Mouse (Mus musculus): ENCODE data around the gene Gm29427.
A peak's percentile ranks its signal among the peaks of the same experiment; 100 is the strongest.

Gene Gm29427

GRCm38 (mm10) chr1:130715561-130716217, at the start of gene Gm29427:
TSS of gene Gm29427 (minus strand) at chr1:130715799.
- DNase-seq (ENCODE audit: low read depth), result peak; percentile 75

DNA sequence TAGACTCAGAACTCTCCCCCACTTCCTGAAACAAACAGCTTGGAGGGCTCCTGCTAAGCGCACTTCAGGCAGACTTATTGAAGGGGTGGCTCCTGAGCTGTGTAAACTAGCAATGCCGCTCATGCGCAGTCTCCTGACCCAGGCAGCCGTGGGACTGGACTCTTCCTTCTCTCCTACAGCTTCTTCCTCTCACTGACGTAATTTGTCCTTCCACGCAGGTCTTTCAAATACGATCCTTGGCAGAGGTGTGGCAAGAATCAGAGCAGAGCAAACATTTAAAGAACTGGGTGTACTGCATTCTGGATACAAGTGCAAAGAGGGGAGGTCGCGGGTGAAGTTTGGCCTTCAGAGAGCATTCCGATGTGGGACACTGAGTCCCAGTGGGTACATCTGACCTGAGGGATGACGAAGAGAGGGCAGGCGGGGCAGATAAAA, 48.4 kb upstream of the Gm29427 start:
- no peak for DNase-seq (ENCODE audit: low read depth)

GRCm38 (mm10) chr1:130762045-130762760, 46.6 kb upstream of the Gm29427 start:
- no peak for DNase-seq (ENCODE audit: low read depth)

- DNase-seq (ENCODE audit: low read depth), result no peak
These were observed 46.0 kb upstream of the Gm29427 start for GRCm38 (mm10) chr1:130761597-130761996.

GRCm38 (mm10) chr1:130759689-130760088, 44.1 kb upstream of the Gm29427 start:
- no peak for DNase-seq (ENCODE audit: low read depth)

DNA sequence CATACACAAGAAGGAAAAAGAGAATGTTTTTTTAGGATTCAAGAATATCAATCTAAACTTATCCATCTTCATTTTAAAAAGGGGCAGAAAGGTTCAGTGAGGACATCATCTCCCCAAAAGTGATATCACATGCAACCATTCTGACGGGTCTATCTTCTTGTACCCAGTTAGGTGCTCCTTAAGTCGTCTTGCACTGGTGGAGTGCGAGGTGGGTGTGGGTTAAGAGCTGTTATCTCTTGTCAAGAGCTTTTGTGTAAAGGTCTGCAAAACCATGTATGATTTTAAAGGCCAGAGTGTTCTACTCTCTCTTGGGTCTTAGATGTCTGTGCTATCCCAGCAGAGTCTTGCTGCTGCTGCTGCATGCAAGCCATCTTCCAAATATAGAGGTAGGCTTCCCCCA, 31.2 kb upstream of the Gm29427 start:
- no peak for DNase-seq (ENCODE audit: low read depth)

DNA sequence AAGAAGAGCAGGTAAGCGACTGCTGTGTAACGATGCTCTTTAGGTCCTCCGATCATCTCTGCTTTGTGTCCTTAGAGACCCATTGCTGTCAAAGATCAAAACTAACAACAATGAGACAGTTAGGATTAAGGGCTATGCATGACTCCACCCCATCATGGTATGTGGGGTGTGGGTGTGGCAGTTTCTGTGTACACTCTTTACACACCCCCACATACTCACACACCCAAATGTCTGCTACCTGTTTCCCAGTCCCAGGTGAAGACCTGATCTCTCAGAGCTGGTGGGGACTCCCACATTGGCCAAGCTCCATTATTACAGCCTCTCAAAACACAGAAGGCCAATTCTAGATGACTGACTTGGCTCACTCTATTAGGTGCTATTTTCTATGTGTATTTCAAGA, 30.0 kb upstream of the Gm29427 start:
- DNase-seq (ENCODE audit: low read depth), result no peak

- no peak for DNase-seq (ENCODE audit: low read depth)
These were observed 29.4 kb upstream of the Gm29427 start for GRCm38 (mm10) chr1:130744961-130745360.

DNA sequence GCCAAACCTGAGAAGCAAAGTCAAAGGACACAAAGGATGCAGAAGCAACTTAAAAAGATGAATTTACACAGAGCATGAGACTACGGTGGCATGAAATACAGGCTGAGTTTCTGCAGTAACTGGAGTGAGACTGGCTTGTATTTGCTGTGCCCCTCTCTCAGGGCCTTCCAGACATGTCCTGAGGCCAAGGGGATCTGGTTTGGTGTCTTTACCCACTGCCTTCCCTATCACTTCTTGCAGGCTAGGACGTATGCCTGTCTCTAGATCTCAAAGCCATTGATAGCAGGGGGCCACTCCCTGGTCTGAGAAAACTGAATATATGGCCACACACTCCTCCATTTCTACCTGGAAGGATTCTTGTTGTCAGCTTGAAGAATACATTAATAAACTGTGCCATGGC, 28.6 kb upstream of the Gm29427 start:
- DNase-seq (ENCODE audit: low read depth), result no peak

DNA sequence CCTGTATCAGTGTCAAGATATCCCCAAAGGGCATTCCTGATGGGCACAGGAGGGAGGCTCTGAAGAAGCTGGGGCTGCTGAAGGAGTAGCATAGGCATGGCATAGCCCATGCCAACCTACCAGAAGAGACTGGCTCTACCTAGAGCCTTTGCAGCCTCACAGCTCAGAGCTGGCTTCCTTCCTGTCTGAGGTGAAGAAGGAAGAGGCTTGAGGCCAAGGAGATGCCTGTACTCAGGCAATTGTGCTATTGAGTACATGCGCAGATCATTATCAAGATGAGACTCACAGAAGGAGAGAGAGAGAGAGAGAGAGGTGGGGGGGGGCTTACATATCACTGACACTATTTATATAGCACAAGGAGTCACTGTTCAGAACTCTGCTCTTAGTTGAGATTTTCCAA, 28.2 kb upstream of the Gm29427 start:
- DNase-seq (ENCODE audit: low read depth), result no peak

- no peak for DNase-seq (ENCODE audit: low read depth)
These were observed 26.6 kb upstream of the Gm29427 start for GRCm38 (mm10) chr1:130742201-130742600.

GRCm38 (mm10) chr1:130740781-130741720, 25.5 kb upstream of the Gm29427 start:
- DNase-seq (ENCODE audit: low read depth), result peak; percentile 70

DNA sequence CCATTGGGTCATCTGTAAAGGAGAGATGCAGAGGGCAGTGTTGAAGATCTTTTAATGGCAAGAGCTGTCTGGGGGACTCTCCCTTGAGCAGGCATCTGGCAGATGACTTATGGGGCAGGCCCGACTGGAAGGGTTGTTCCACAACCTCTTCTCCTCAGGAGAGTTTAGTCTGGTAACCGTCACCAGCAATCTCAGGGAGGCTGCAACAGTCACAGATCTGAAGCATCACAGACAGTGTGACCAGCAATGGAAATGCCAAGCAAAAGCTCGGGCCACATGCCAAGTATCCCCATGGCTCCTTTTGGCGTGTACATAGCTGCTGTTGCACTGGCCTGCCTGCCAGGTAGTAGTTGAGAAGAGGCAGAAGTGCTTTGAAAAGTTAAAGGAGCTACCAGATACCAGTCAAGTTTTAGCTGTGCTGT, 24.6 kb upstream of the Gm29427 start:
- DNase-seq (ENCODE audit: low read depth), result no peak

DNA sequence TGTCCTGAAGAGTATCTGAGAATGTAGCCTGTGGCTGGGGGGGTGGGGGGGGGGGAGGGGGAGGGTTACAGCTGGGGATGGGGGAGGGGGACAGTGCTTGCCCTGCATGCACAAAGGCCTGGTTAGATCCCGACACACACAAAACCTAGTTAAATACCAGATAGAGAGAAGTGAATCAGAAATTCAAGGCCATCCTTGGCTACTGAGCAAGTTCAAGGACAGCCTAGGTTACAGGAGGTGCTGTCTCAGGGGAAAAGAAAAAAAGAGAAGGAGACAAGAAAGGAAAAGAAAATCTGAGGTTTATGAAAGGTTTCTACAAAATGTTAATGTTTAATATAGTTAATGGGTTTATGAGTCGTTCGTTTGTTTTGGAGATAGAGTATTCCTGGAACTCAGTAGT, 24.0 kb upstream of the Gm29427 start:
- no peak for DNase-seq (ENCODE audit: low read depth)

DNA sequence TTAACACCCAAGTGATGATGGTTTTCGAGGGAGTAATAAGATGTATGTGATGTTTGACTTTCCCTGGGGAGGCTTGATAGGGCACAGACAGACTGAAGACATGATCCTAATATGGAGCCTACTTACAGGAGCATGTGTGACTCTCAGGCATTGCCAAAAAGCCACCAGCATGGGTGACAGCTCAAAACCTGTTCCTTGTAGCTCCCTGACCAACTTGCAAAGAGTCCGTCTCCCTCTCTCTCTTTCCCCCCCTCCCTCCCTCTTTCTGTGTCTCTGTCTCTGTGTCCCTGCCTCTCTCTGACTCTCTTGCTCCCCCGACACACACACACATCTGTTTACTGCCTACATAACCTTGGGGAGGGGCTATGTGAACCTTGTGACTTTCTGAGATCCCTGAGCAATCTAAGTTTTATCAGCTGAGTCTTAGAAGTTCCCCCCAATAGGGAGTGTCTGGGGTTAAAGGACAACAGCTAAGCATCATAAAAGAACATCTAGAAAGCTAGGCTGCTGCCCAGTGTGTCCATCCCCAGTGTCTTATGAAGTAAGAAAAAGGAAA, 23.0 kb upstream of the Gm29427 start:
- DNase-seq (ENCODE audit: low read depth), result no peak

DNA sequence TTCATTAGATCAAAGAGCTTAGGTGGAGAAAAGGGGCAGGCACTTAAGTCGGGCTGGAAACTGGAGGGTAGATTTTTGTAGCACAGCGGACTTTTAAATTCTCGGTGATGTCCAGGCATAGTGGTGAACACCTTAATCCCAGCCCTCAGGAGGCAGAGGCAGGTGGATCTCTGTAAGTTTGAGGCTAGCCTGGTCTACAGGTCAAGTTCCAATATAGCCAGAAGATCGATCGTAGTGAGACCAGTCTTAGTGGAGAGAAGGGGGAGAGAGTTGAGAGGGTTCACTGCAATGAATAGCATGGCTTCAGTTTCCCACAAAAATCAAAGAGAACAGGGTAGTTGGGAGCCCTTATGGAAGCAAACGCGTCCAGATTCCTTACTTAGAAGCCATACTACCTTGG, 22.3 kb upstream of the Gm29427 start:
- DNase-seq (ENCODE audit: low read depth), result no peak

DNA sequence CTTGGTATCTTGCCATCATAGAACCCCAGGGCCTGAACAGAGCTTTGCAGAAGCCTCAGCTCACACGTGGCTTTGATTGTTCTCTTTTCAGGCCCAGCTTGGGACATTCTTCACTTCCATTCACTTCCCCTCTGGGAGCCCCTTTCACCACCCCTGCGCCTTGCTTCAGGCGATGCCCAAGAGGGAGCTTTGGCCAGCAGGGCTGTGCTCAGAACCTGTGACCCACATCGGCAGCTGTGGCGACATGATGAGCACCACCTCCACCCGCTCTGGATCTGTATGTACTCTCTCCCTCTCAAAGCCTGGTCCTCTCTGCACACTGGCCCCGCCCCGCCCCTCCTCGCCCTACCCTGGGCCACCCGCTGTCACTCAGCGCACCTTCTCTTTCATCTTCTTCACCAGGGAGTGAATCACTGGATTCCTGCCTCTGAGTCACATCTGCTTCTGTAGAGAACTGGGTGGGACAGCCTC, 21.8 kb upstream of the Gm29427 start:
- no peak for DNase-seq (ENCODE audit: low read depth)

- no peak for DNase-seq (ENCODE audit: low read depth)
These were observed 19.3 kb upstream of the Gm29427 start for GRCm38 (mm10) chr1:130734852-130735251.

GRCm38 (mm10) chr1:130734452-130734851, 18.9 kb upstream of the Gm29427 start:
- no peak for DNase-seq (ENCODE audit: low read depth)

GRCm38 (mm10) chr1:130733671-130734070, 18.1 kb upstream of the Gm29427 start:
- no peak for DNase-seq (ENCODE audit: low read depth)

GRCm38 (mm10) chr1:130732706-130733658, 17.4 kb upstream of the Gm29427 start:
- DNase-seq (ENCODE audit: low read depth), result no peak

All from c-Kit-positive CD71-negative TER-119-negative erythroid progenitor cells, embryonic 14.5 days (primary cell).